In genomic region chr13:54103866-54104265, GRCm38 (mm10) we compare ENCODE assay signal across 29 mouse cellular contexts. TPM values are rescaled to one million over a fixed set of nuclear protein-coding genes. Genes with fewer than 3 reads are reported as not detected.
DNase-seq lines count a peak whose midpoint lies in the region; ATAC-seq lines count a peak whose summit lies in the region.
"Had no signal": no experiment of that assay in that cellular context is flagged by ENCODE, and none has a peak within 500 bp of the region (broad histone marks: within the 10 kb centered on the region; RNA-seq: fewer than 3 reads in every experiment).

No protein-coding gene starts in this region.

- no peak overlapping the region for H3K27ac ChIP-seq in midbrain, embryonic 11.5 days (ENCODE audit: low read depth, low read length)
- no peak overlapping the region for H3K27ac ChIP-seq in midbrain, embryonic 10.5 days (replicated peaks)
- H3K27ac ChIP-seq in liver, embryonic 11.5 days (ENCODE audit: low read depth, low read length): no peak overlapping the region
- H3K27ac ChIP-seq: embryonic facial prominence, embryonic 10.5 days; embryonic facial prominence, embryonic 13.5 days; forebrain, embryonic 12.5 days; forebrain, embryonic 15.5 days; heart, embryonic 15.5 days; hindbrain, embryonic 10.5 days; hindbrain, embryonic 13.5 days; intestine, embryonic 15.5 days had no signal

- no peaks in the 10 kb centered on the region for H3K9me3 ChIP-seq in midbrain, embryonic 11.5 days (ENCODE audit: control insufficient read depth, low read length)
- no peaks in the 10 kb centered on the region for H3K9me3 ChIP-seq in midbrain, embryonic 10.5 days (replicated peaks)
- no peaks in the 10 kb centered on the region for H3K9me3 ChIP-seq in liver, embryonic 11.5 days (ENCODE audit: control insufficient read depth, low read length)
- H3K9me3 ChIP-seq: embryonic facial prominence, embryonic 10.5 days; embryonic facial prominence, embryonic 13.5 days; forebrain, embryonic 12.5 days; forebrain, embryonic 15.5 days; heart, embryonic 12.5 days; heart, embryonic 15.5 days; hindbrain, embryonic 10.5 days; hindbrain, embryonic 13.5 days; intestine, embryonic 15.5 days had no signal

- H3K4me3 ChIP-seq in midbrain, embryonic 11.5 days (ENCODE audit: low read depth, low read length): no peak overlapping the region
- H3K4me3 ChIP-seq in midbrain, embryonic 10.5 days: no peak overlapping the region
- no peak overlapping the region for H3K4me3 ChIP-seq in liver, embryonic 11.5 days (ENCODE audit: low read depth, low read length)
- H3K4me3 ChIP-seq: embryonic facial prominence, embryonic 10.5 days; embryonic facial prominence, embryonic 13.5 days; erythroblast, embryonic 14.5 days; forebrain, embryonic 12.5 days; forebrain, embryonic 15.5 days; heart, embryonic 12.5 days; heart, embryonic 15.5 days; hindbrain, embryonic 10.5 days; hindbrain, embryonic 13.5 days; intestine, embryonic 15.5 days had no signal

- DNase-seq in adrenal gland, adult 2 months: peak; percentile 57
- no peak for DNase-seq in adrenal gland, postnatal 4 days (ENCODE audit: low spot score in 2 of 2)
- peak; percentile 47 for DNase-seq in midbrain, embryonic 11.5 days (ENCODE audit: low spot score, missing footprints)
- DNase-seq in midbrain, embryonic 10.5 days (ENCODE audit: low spot score): no peak
- DNase-seq in NIH3T3 (ENCODE audit: low read depth): peak; percentile 15
- DNase-seq in ovary, postnatal 10 days (ENCODE audit: low spot score): no peak
- no peak for DNase-seq in liver, embryonic 11.5 days (ENCODE audit: low spot score)
- no peak for DNase-seq in liver
- DNase-seq: cerebellum, adult 11-12 months; cerebellum, adult 8-10 months; cerebellum, postnatal 10 days; cerebellum, postnatal 36 days; embryo, embryonic 11 days; gastrocnemius, postnatal 25 days; heart, adult 18-20 months; kidney, adult 11 months had no signal

- 86% methylated on average over 10 of the region's 10 CpGs for WGBS in midbrain, embryonic 11.5 days
- 90% methylated on average over 10 of the region's 10 CpGs for WGBS in midbrain, embryonic 10.5 days
- 87% methylated on average over 10 of the region's 10 CpGs for WGBS in liver, embryonic 11.5 days

- no peak for ATAC-seq in midbrain, embryonic 11.5 days (ENCODE audit: low FRiP score)
- ATAC-seq in liver, embryonic 11.5 days (replicated peaks; ENCODE audit: low FRiP score): no peak
- ATAC-seq: activated CD4-positive, CD25-positive, alpha-beta regulatory T cell, adult 4 months; forebrain, embryonic 15.5 days; hindbrain, embryonic 16.5 days; intestine, embryonic 15.5 days had no signal

- H3K27me3 ChIP-seq in midbrain, embryonic 11.5 days (ENCODE audit: control insufficient read depth, insufficient read depth, low read length): no peaks in the 10 kb centered on the region
- no peaks in the 10 kb centered on the region for H3K27me3 ChIP-seq in midbrain, embryonic 10.5 days (ENCODE audit: low read depth, poor library complexity, severe bottlenecking)
- no peaks in the 10 kb centered on the region for H3K27me3 ChIP-seq in liver, embryonic 11.5 days (replicated peaks; ENCODE audit: control insufficient read depth, insufficient read depth, low read length)
- H3K27me3 ChIP-seq: embryonic facial prominence, embryonic 13.5 days; forebrain, embryonic 12.5 days; forebrain, embryonic 15.5 days; heart, embryonic 12.5 days; heart, embryonic 15.5 days; hindbrain, embryonic 13.5 days; intestine, embryonic 15.5 days had no signal

- H3K4me1 ChIP-seq in midbrain, embryonic 11.5 days (ENCODE audit: control insufficient read depth, insufficient read depth, low read length): peaks cover 4% of the 10 kb centered on the region; the same call in 1 of the 2 replicates
- H3K4me1 ChIP-seq in midbrain, embryonic 10.5 days: peaks cover 10% of the 10 kb centered on the region
- peaks cover 7% of the 10 kb centered on the region; the same call in 1 of the 2 replicates for H3K4me1 ChIP-seq in liver, embryonic 11.5 days (replicated peaks; ENCODE audit: control insufficient read depth, insufficient read depth, low read length)
- H3K4me1 ChIP-seq: embryonic facial prominence, embryonic 10.5 days; embryonic facial prominence, embryonic 13.5 days; forebrain, embryonic 15.5 days; hindbrain, embryonic 10.5 days; hindbrain, embryonic 13.5 days had no signal

- no peak overlapping the region for H3K9ac ChIP-seq in midbrain, embryonic 11.5 days (ENCODE audit: low read length)
- no peak overlapping the region for H3K9ac ChIP-seq in liver, embryonic 11.5 days (ENCODE audit: low read depth, low read length)
- H3K9ac ChIP-seq: embryonic facial prominence, embryonic 13.5 days; forebrain, embryonic 12.5 days; forebrain, embryonic 15.5 days; heart, embryonic 12.5 days; heart, embryonic 15.5 days; hindbrain, embryonic 13.5 days; intestine, embryonic 15.5 days had no signal

- H3K36me3 ChIP-seq in midbrain, embryonic 11.5 days (ENCODE audit: control insufficient read depth, insufficient read depth, low read length): peaks cover 2% of the 10 kb centered on the region; the same call in 1 of the 2 replicates
- H3K36me3 ChIP-seq in midbrain, embryonic 10.5 days: peaks cover 80% of the 10 kb centered on the region
- H3K36me3 ChIP-seq in liver, embryonic 11.5 days (ENCODE audit: control insufficient read depth, insufficient read depth, low read length): peaks cover 24% of the 10 kb centered on the region; the same call in 1 of the 2 replicates
- H3K36me3 ChIP-seq: intestine, embryonic 15.5 days had no signal

- H3K4me2 ChIP-seq in midbrain, embryonic 11.5 days: no peak overlapping the region
- H3K4me2 ChIP-seq in liver, embryonic 11.5 days: no peak overlapping the region
- H3K4me2 ChIP-seq: embryonic facial prominence, embryonic 13.5 days; forebrain, embryonic 12.5 days; forebrain, embryonic 15.5 days; heart, embryonic 12.5 days; heart, embryonic 15.5 days; hindbrain, embryonic 13.5 days; intestine, embryonic 15.5 days had no signal

RNA-seq across cellular contexts. Expression of gene Sfxn1, which starts 32.2 kb away (rescaled TPM):
- total RNA-seq in adrenal gland, adult 2 months (2021): 10 to 100 TPM; 59.4 to 76.1 TPM
- polyA plus RNA-seq in adrenal gland, adult 2 months (2012; rRNA removed): 12.9 and 14.3 TPM in 2 replicates
- total RNA-seq in adrenal gland, postnatal 4 days (2021): 10 to 100 TPM; 60.8 to 65.4 TPM
- 92.7 and 94.9 TPM in 2 replicates for polyA plus RNA-seq in midbrain, embryonic 11.5 days (2014; fragmentation: Nextera tagmentation; extraction: Ambion mirVana)
- polyA plus RNA-seq in midbrain, embryonic 10.5 days (2016; fragmentation: Nextera tagmentation; extraction: Ambion mirVana): 83.2 and 86.2 TPM in 2 replicates
- polyA plus RNA-seq in liver, embryonic 11.5 days (2014; fragmentation: Nextera tagmentation; extraction: Ambion mirVana): 142 and 149 TPM in 2 replicates

RNA-seq across cellular contexts. Expression of gene Drd1, which starts 48.4 kb away (rescaled TPM):
- total RNA-seq in adrenal gland, adult 2 months (2021): 1 to 10 TPM in 1 of 2 experiments, under 1 TPM in 1; 0.09 to 1.8 TPM
- not detected in 2 replicates for polyA plus RNA-seq in adrenal gland, adult 2 months (2012; rRNA removed)
- total RNA-seq in adrenal gland, postnatal 4 days (2021): under 1 TPM; 0.34 to 0.73 TPM
- polyA plus RNA-seq in midbrain, embryonic 11.5 days (2014; fragmentation: Nextera tagmentation; extraction: Ambion mirVana): 0.55 and 0.86 TPM in 2 replicates
- polyA plus RNA-seq in midbrain, embryonic 10.5 days (2016; fragmentation: Nextera tagmentation; extraction: Ambion mirVana): 0.26 and 0.52 TPM in 2 replicates
- polyA plus RNA-seq in liver, embryonic 11.5 days (2014; fragmentation: Nextera tagmentation; extraction: Ambion mirVana): not detected in 2 replicates
- total RNA-seq: MEL had no signal
- polyA plus RNA-seq: activated CD4-positive, CD25-positive, alpha-beta regulatory T cell, adult 4 months; erythroblast, embryonic 14.5 days; heart, embryonic 12.5 days had no signal

Comparison
In these comparisons a context has a peak if more than half of its experiments do, and no peak if none do; other contexts are left out.
1. DNase-seq: peak in adrenal gland, adult 2 months (single experiment), midbrain, embryonic 11.5 days (single experiment) and NIH3T3 (single experiment); none in adrenal gland, postnatal 4 days (0 of 2), midbrain, embryonic 10.5 days (single experiment), ovary, postnatal 10 days (single experiment), liver, embryonic 11.5 days (single experiment) and liver (single experiment).